Mouse (Mus musculus): ENCODE results near the gene Slc48a1.

Slc48a1 gene

GRCm38 (mm10) chr15:97809942-97810341 lies 31.6 kb downstream of the Slc48a1 start:
- DNase-seq = peak; percentile 61

- DNase-seq = no peak
Observed at GRCm38 (mm10) chr15:97810399-97810798, 32.1 kb downstream of the Slc48a1 start.

GRCm38 (mm10) chr15:97811307-97811706 lies 33.0 kb downstream of the Slc48a1 start:
- no peak for DNase-seq

- DNase-seq = peak; percentile 65
Observed at GRCm38 (mm10) chr15:97812126-97812525, 33.8 kb downstream of the Slc48a1 start.

GRCm38 (mm10) chr15:97812875-97813274 lies 34.6 kb downstream of the Slc48a1 start:
- no peak for DNase-seq

GRCm38 (mm10) chr15:97813452-97814204 lies 35.3 kb downstream of the Slc48a1 start:
- peak; percentile 74 for DNase-seq

GRCm38 (mm10) chr15:97814703-97815102 lies 36.4 kb downstream of the Slc48a1 start:
- no peak for DNase-seq

- no peak for DNase-seq
Observed at GRCm38 (mm10) chr15:97815254-97815653, 36.9 kb downstream of the Slc48a1 start.

GRCm38 (mm10) chr15:97816199-97816994 lies 38.1 kb downstream of the Slc48a1 start:
- DNase-seq = no peak

- no peak for DNase-seq
Observed at GRCm38 (mm10) chr15:97819937-97820336, 41.6 kb downstream of the Slc48a1 start.

GRCm38 (mm10) chr15:97821321-97821982 lies 43.1 kb downstream of the Slc48a1 start:
- DNase-seq = peak; percentile 61

GRCm38 (mm10) chr15:97821983-97822363 lies 43.7 kb downstream of the Slc48a1 start:
- DNase-seq = no peak

GRCm38 (mm10) chr15:97822545-97823228 lies 44.4 kb downstream of the Slc48a1 start:
- peak; percentile 79 for DNase-seq

- DNase-seq = no peak
Observed at GRCm38 (mm10) chr15:97823479-97823878, 45.2 kb downstream of the Slc48a1 start.

GRCm38 (mm10) chr15:97824042-97824441 lies 45.7 kb downstream of the Slc48a1 start:
- DNase-seq = no peak

GRCm38 (mm10) chr15:97825071-97825940 lies 47.0 kb downstream of the Slc48a1 start:
- peak; percentile 95 for DNase-seq

GRCm38 (mm10) chr15:97825941-97826587 lies 47.7 kb downstream of the Slc48a1 start:
- no peak for DNase-seq

GRCm38 (mm10) chr15:97826588-97827261 lies 48.4 kb downstream of the Slc48a1 start:
- DNase-seq = no peak

GRCm38 (mm10) chr15:97827401-97827800 lies 49.1 kb downstream of the Slc48a1 start:
- no peak for DNase-seq

- no peak for DNase-seq
Observed at GRCm38 (mm10) chr15:97828221-97828842, 50.0 kb downstream of the Slc48a1 start.
